Mouse (Mus musculus) limb, embryonic 13.5 days (tissue): ENCODE results near the gene Dcxr. TPM values are rescaled to one million over a fixed set of nuclear protein-coding genes. Genes with fewer than 3 reads are reported as not detected.
"Not testable (repeated sequence)": the region's sequence is repeated elsewhere in the genome, so short reads cannot be mapped to it uniquely, and the experiment has no call there.

Source experiments
- ATAC-seq: fragments of 200-750 bp; cut with Nextera tagmentation; 2 replicates; pipeline ENCODE4 v1.8.0; 2017; ENCODE audit warnings: low read depth, moderate number of reproducible peaks, moderate TSS enrichment; ENCODE audit not compliant: low FRiP score
- H3K27ac ChIP-seq: fragments of 300-500 bp; sonication (generic); 2 replicates; pipeline ENCODE4 v1.5.1; 2015; ENCODE audit warnings: inconsistent platforms, mild to moderate bottlenecking, moderate library complexity
- H3K27me3 ChIP-seq: fragments of 300-500 bp; sonication (generic); 2 replicates; pipeline ENCODE4 v1.6.1; 2015; ENCODE audit warnings: mild to moderate bottlenecking, inconsistent platforms
- H3K36me3 ChIP-seq: fragments of 300-500 bp; sonication (generic); 2 replicates; pipeline ENCODE4 v1.6.1; 2015; ENCODE audit warnings: inconsistent platforms, mild to moderate bottlenecking, moderate library complexity
- H3K4me1 ChIP-seq: fragments of 300-500 bp; sonication (generic); 2 replicates; pipeline ENCODE4 v1.6.1; 2015; ENCODE audit warnings: inconsistent platforms
- H3K4me2 ChIP-seq: fragments of 300-500 bp; sonication (generic); replicated peaks from 2 replicates; pipeline ENCODE4 v1.6.1; 2015; ENCODE audit warnings: inconsistent platforms, mild to moderate bottlenecking, moderate library complexity
- H3K4me3 ChIP-seq: fragments of 300-500 bp; sonication (generic); 2 replicates; pipeline ENCODE4 v1.5.1; 2015; ENCODE audit warnings: moderate library complexity, mild to moderate bottlenecking, inconsistent platforms
- H3K9ac ChIP-seq: fragments of 300-500 bp; sonication (generic); 2 replicates; pipeline ENCODE4 v1.6.1; 2015; ENCODE audit warnings: mild to moderate bottlenecking, inconsistent platforms
- H3K9me3 ChIP-seq: fragments of 300-500 bp; sonication (generic); 2 replicates; pipeline ENCODE4 v1.6.1; 2016; ENCODE audit warnings: inconsistent platforms
- WGBS: fragments of 180-500 bp; shearing (Covaris S2); methylation state at CpG from one replicate; pipeline ENCODE4 v1.1.7; 2015; 5-methylcytosine and 5-hydroxymethylcytosine counted together
- polyA plus RNA-seq: library from polyadenylated mRNA; unstranded; fragments of >200 nt; fragmentation: Nextera tagmentation; extraction: Ambion mirVana; gene quantifications from 2 replicates; pipeline ENCODE4 v1.2.1, GENCODE M21; 2015

Gene Dcxr
- 15.6 and 16.2 TPM in 2 replicates for polyA plus RNA-seq

GRCm38 (mm10) chr11:120727169-120727527 is at the start of gene Dcxr:
Gene Dcxr, minus strand, starts transcription at chr11:120727281.
- Histone ChIP-seq H3K27me3 (peaks cover 12% of the 10 kb centered on the region), H3K4me2 (peak within 1 kb of the TSS; percentile 89), H3K4me3 (peak within 1 kb of the TSS; percentile 65), H3K36me3 (peaks cover 5% of the 10 kb centered on the region), H3K4me1 (peaks cover 22% of the 10 kb centered on the region), H3K9me3 (no peaks in the 10 kb centered on the region), H3K27ac (no peak within 1 kb of the TSS), H3K9ac (peak within 1 kb of the TSS; percentile 74)
- peak; percentile 87 for ATAC-seq
- under 1% methylated on average over 14 of the region's 14 CpGs for WGBS

DNA sequence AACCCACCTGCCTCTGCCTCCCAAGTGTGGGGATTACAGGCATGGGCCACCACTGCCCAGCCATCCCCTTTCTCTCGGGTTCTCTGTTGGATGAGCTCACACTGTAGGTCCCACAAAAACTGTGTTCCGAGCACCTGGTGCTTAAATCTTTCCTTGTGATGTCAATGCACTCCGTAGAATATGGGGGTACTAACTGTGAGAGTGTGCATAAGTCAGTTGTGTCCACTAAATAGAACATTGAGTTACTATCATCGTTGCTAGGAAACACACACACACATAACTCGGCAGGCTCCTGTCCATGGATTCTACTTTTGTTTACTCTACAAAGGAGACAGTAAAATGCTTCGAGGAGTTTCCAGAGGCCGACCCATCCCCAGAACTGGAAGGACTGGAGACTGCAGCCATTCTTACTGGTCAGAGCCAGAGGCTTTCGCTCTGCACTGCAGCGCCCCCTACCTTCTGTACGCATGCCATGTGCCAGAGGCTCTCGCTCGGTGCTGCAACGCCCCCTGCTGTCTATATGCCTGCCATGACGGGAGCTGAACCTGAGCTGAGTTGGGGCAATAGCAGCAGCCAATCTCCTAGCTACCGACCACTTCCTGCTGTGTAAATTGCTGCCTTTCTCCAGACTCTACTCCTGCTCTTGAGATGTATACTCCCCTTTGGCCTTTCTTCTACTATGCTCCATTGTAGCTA is 48.8 kb upstream of the Dcxr start:
- H3K4me2 ChIP-seq, result no peak overlapping the region
- 0 out of 2 replicates have a peak, but pooled peaks cover 8% of the 10 kb centered on the region for H3K4me1 ChIP-seq
- H3K9ac ChIP-seq, result no peak overlapping the region
- peak; percentile 79 for ATAC-seq
- WGBS, result 31% methylated on average over 15 of the region's 15 CpGs
- H3K27ac ChIP-seq, result no peak overlapping the region
- no peaks in the 10 kb centered on the region for H3K9me3 ChIP-seq
- no peaks in the 10 kb centered on the region for H3K27me3 ChIP-seq
- peaks cover 9% of the 10 kb centered on the region for H3K36me3 ChIP-seq
- H3K4me3 ChIP-seq, result no peak overlapping the region

GRCm38 (mm10) chr11:120773463-120774190 is 46.5 kb upstream of the Dcxr start:
- Histone ChIP-seq H3K9ac (no peak overlapping the region), H3K4me2 (no peak overlapping the region), H3K4me1 (0 out of 2 replicates have a peak, but pooled peaks cover 8% of the 10 kb centered on the region), H3K27me3 (no peaks in the 10 kb centered on the region), H3K9me3 (no peaks in the 10 kb centered on the region), H3K27ac (no peak overlapping the region), H3K4me3 (no peak overlapping the region), H3K36me3 (no peaks in the 10 kb centered on the region)
- 86% methylated on average over 7 of the region's 7 CpGs for WGBS
- ATAC-seq, result no peak

- Histone ChIP-seq H3K4me3 (no peak overlapping the region), H3K9me3 (no peaks in the 10 kb centered on the region), H3K4me1 (0 out of 2 replicates have a peak, but pooled peaks cover 8% of the 10 kb centered on the region), H3K27ac (no peak overlapping the region), H3K9ac (no peak overlapping the region), H3K36me3 (no peaks in the 10 kb centered on the region), H3K4me2 (no peak overlapping the region), H3K27me3 (0 out of 2 replicates have a peak, but pooled peaks cover 3% of the 10 kb centered on the region)
- ATAC-seq, result no peak
- WGBS, result 79% methylated on average over 3 of the region's 3 CpGs
Measured at GRCm38 (mm10) chr11:120772749-120773148, 45.7 kb upstream of the Dcxr start.

GRCm38 (mm10) chr11:120768206-120768605 is 41.1 kb upstream of the Dcxr start:
- no peak overlapping the region for H3K9ac ChIP-seq
- H3K27me3 ChIP-seq, result peaks cover 7% of the 10 kb centered on the region; the same call in 1 of the 2 replicates
- ATAC-seq, result no peak
- WGBS, result 77% methylated on average over 1 of the region's 1 CpGs
- H3K4me3 ChIP-seq, result no peak overlapping the region
- no peaks in the 10 kb centered on the region for H3K4me1 ChIP-seq
- H3K4me2 ChIP-seq, result no peak overlapping the region
- H3K9me3 ChIP-seq, result no peaks in the 10 kb centered on the region
- H3K36me3 ChIP-seq, result no peaks in the 10 kb centered on the region
- H3K27ac ChIP-seq, result no peak overlapping the region

GRCm38 (mm10) chr11:120767023-120767422 is 39.9 kb upstream of the Dcxr start:
- not testable (repeated sequence) for H3K9ac ChIP-seq, H3K27ac ChIP-seq, H3K9me3 ChIP-seq, H3K4me2 ChIP-seq, H3K4me1 ChIP-seq, H3K36me3 ChIP-seq, H3K4me3 ChIP-seq, ATAC-seq
- WGBS, result 67% methylated on average over 4 of the region's 7 CpGs
- H3K27me3 ChIP-seq, result peaks cover 12% of the 10 kb centered on the region

DNA sequence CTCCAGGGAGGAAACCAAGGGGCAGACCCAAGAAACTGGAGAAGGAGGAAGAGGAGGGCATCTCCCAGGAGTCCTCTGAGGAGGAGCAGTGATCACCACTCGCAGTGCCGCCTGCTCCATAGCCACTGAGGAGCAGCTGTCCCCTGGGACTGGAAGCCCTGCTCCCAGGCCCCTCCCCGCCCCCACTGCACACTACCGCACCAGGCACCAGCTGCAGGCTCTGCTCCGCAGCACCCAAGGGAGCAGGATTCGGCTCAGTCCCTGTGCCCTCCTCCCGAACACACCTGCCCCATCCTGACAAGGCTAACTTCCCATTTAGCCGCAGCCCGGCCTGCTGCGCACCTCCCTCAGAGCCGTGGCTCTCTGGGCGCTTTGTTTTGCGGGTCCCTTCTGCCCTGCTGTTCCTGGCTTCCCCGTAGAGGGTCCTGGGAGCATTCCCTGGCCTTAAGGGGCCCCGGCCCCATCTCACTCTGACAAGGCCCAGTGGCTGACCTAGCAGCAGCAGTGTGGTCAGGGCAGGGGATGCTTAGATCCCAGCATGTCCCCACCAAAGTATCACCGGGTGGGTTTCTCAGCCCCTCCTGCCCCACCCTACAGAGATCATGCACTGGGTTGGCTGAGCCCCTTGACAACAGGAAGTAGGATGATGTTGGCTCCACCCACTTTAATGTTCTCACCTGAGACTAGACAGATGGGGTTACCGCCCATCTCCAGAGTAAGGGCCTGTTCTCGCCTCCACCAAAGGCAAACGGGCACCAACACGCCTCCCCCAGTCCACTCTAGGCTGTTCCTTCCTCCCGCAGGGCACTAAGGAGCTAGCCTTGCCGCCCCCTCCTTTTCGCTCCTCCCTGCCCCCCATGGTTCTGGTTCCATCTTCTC is 36.3 kb upstream of the Dcxr start:
- WGBS, result 8% methylated on average over 4 of the region's 23 CpGs
- not testable (repeated sequence) for H3K9ac ChIP-seq, H3K4me1 ChIP-seq, H3K27ac ChIP-seq, H3K4me3 ChIP-seq, H3K36me3 ChIP-seq
- Histone ChIP-seq H3K4me2 (peak overlapping the region; percentile 41), H3K9me3 (peaks cover 10% of the 10 kb centered on the region; the same call in 1 of the 2 replicates), H3K27me3 (peaks cover 17% of the 10 kb centered on the region)
- ATAC-seq, result peak; percentile 28; the same call in 1 of the 2 replicates

GRCm38 (mm10) chr11:120762672-120763041 is 35.6 kb upstream of the Dcxr start, which contains the start of gene Hmga1b:
Gene Hmga1b, plus strand, starts transcription at chr11:120762794.
- not testable (repeated sequence) for H3K4me3 ChIP-seq, H3K36me3 ChIP-seq, H3K4me1 ChIP-seq, ATAC-seq, H3K27ac ChIP-seq, H3K9ac ChIP-seq
- peaks cover 17% of the 10 kb centered on the region for H3K9me3 ChIP-seq
- H3K27me3 ChIP-seq, result peaks cover 14% of the 10 kb centered on the region
- WGBS, result 12% methylated on average over 14 of the region's 14 CpGs
- H3K4me2 ChIP-seq, result peak within 1 kb of the TSS; percentile 41

- no peak overlapping the region for H3K9ac ChIP-seq
- H3K4me2 ChIP-seq, result peak overlapping the region; percentile 41
- no peak overlapping the region for H3K27ac ChIP-seq
- WGBS, result 64% methylated on average over 14 of the region's 14 CpGs
- H3K9me3 ChIP-seq, result peaks cover 21% of the 10 kb centered on the region
- peaks cover 14% of the 10 kb centered on the region for H3K27me3 ChIP-seq
- H3K36me3 ChIP-seq, result no peaks in the 10 kb centered on the region
- H3K4me3 ChIP-seq, result no peak overlapping the region
- ATAC-seq, result no peak
- peaks cover 9% of the 10 kb centered on the region; the same call in 1 of the 2 replicates for H3K4me1 ChIP-seq
Measured at GRCm38 (mm10) chr11:120761811-120762671, 35.0 kb upstream of the Dcxr start.

- H3K9ac ChIP-seq, result no peak overlapping the region
- ATAC-seq, result no peak
- H3K4me3 ChIP-seq, result no peak overlapping the region
- H3K9me3 ChIP-seq, result peaks cover 27% of the 10 kb centered on the region
- no peaks in the 10 kb centered on the region for H3K36me3 ChIP-seq
- peaks cover 14% of the 10 kb centered on the region for H3K27me3 ChIP-seq
- peaks cover 9% of the 10 kb centered on the region; the same call in 1 of the 2 replicates for H3K4me1 ChIP-seq
- H3K27ac ChIP-seq, result no peak overlapping the region
- no peak overlapping the region for H3K4me2 ChIP-seq
- whole genome bisulfite sequencing, result 81% methylated on average over 9 of the region's 9 CpGs
Measured at GRCm38 (mm10) chr11:120760236-120760635, 33.2 kb upstream of the Dcxr start.

DNA sequence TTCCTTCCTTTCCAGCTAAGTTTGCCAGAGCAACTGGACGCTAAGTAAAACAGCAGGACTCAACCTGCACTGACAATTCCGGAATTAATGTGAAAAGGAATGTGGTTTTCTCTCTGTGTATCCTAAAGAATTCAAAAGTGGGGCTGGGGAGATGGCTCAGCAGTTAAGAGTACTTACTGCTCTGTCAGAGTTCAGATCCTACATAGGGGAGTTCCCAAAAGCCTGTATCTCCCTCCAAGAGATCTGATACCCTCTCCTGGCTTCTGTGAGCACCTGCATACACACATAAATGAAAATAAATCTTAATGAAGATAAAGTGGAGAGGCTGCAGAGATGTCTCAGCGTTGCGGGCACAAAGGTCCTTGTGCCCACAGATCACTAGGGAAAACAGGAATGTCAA is 24.5 kb upstream of the Dcxr start:
- no peaks in the 10 kb centered on the region for H3K36me3 ChIP-seq
- H3K27me3 ChIP-seq, result no peaks in the 10 kb centered on the region
- H3K9me3 ChIP-seq, result peaks cover 1% of the 10 kb centered on the region; the same call in 1 of the 2 replicates
- ATAC-seq, result no peak
- no peak overlapping the region for H3K27ac ChIP-seq
- no peak overlapping the region for H3K4me3 ChIP-seq
- 70% methylated on average over 4 of the region's 4 CpGs for WGBS
- no peak overlapping the region for H3K4me2 ChIP-seq
- H3K4me1 ChIP-seq, result no peaks in the 10 kb centered on the region; the same call in 1 of the 2 replicates
- no peak overlapping the region for H3K9ac ChIP-seq
